Mouse (Mus musculus): Measurements from ENCODE around the gene Slc25a29. TPM values are rescaled to one million over a fixed set of nuclear protein-coding genes. Genes with fewer than 3 reads are reported as not detected.

Gene Slc25a29
- total RNA-seq, 2 experiments from 2014 or later: 8.7 to 9.6 TPM

DNA sequence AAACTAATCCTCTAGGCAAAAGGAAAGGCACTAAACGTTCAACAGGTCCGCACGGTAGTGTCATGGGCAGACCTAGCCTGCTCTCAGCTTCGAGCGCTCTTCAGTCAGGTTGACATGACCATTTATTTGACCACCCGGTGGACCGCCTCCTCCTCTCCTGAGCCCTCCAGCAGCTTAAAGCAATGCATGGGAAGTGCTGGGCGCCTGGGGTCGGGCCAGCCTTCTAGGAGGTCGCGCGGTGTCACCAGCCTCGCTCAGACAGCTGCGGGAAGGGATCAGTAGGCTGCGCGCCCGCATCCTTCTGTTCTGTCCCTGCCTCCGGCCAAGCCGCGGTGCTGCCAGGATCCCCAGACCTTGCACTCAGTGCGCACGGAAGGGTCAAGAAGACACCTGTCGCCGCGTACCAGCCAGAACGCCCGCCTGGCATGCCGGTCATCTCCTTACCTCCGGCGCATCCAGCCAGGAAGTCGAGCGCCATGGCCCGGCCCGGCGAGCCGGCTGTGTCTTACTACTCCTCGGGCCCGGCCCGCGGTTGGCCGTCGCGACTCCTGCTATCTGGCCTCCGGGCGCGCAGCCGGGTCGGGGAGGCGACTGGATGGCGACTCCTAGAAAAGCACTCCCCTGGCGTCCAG lies 359 bp downstream of the Slc25a29 start:
- no peak for DNase-seq (ENCODE audit: low spot score in 2 of 2)

- DNase-seq (ENCODE audit: low spot score in 2 of 2): no peak
Measured at GRCm38 (mm10) chr12:108834786-108835185, 897 bp downstream of the Slc25a29 start.

DNA sequence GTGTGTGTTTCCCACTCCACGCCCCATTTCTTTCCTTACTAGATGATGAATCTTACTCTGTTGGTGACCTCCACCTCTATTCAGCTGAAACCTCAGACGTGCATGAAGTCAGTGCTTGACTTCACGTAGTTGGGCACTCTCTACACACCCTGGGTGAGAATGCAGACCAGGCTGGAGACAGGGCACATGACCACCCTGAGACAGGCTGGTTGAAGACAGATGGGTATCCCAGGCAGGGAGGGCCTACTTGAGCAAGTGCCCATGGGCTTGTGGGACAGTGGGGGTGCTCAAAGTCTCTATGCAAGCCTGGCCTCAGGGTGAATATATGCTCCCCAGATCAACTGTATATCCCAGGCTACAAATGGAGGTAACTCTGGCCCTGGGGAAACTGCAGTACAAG lies 1.3 kb downstream of the Slc25a29 start:
- no peak for DNase-seq (ENCODE audit: low spot score in 2 of 2)

- DNase-seq (ENCODE audit: low spot score in 2 of 2): no peak
Measured at GRCm38 (mm10) chr12:108833408-108833807, 2.3 kb downstream of the Slc25a29 start.

GRCm38 (mm10) chr12:108832851-108833250 lies 2.8 kb downstream of the Slc25a29 start:
- no peak for DNase-seq (ENCODE audit: low spot score in 2 of 2)

GRCm38 (mm10) chr12:108831966-108832643 lies 3.6 kb downstream of the Slc25a29 start:
- DNase-seq (ENCODE audit: low spot score in 2 of 2): peak; percentile 68 to 77

DNA sequence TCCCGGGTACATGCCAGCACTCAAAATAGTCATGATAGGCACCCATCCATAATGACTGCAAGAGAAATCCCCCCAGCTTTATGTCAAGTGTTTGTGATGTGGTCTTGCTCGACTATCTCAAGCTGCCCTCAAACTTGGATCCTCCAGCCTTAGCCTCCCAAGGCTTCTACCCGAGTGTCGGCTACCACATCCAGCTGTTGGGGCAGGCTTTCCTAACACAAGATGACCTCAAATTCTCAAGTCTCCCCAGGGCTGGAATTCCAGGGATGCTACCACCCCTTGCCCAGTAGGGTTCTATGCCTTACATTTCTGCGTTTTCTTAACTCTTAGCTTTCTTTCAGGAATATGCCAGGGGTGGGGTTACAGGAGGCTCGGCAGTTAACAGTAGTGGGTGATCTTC lies 5.3 kb downstream of the Slc25a29 start:
- DNase-seq (ENCODE audit: low spot score in 2 of 2): no peak

GRCm38 (mm10) chr12:108829636-108830035 lies 6.0 kb downstream of the Slc25a29 start:
- DNase-seq (ENCODE audit: low spot score in 2 of 2): no peak

- no peak for DNase-seq (ENCODE audit: low spot score in 2 of 2)
Measured at GRCm38 (mm10) chr12:108827641-108828040, 8.0 kb downstream of the Slc25a29 start.

GRCm38 (mm10) chr12:108826958-108827535 lies 8.6 kb downstream of the Slc25a29 start:
- DNase-seq (ENCODE audit: low spot score in 2 of 2): no peak

GRCm38 (mm10) chr12:108826282-108826957 lies 9.3 kb downstream of the Slc25a29 start:
- DNase-seq (ENCODE audit: low spot score in 2 of 2): no peak

DNA sequence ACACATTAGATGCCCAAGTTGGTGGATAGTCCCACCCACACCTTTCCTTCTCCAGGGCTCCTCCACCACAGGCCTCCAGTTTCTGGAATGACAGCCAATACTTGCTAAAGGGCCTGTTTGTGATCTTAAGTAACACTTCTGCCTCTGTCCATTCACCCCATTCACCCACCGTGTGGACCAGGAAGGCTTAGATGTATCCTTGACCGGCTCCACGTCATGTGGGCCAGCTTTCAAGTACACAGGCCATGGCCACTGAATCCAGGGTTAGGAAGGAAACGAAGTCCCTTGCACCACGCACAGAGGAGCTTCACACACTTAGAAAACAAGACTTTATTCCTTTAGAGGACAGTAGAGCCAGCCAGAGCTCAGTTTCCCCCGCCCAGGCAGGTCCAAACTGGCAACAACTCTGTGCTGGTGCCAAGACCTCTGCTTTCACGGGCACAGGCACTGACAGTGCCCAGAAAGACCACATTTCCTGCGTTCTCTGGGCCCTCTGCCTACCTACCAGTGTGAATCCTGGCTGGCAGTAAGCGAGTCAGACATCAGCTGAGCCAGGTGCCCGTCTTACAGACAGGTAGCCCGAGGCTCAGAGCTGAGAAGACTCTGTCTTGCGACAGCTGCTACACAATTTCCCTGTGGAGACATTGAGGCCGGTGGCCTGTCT lies 10.0 kb downstream of the Slc25a29 start:
- DNase-seq (ENCODE audit: low spot score in 2 of 2): no peak

GRCm38 (mm10) chr12:108824225-108824874 lies 11.3 kb downstream of the Slc25a29 start:
- DNase-seq (ENCODE audit: low spot score in 2 of 2): no peak

DNA sequence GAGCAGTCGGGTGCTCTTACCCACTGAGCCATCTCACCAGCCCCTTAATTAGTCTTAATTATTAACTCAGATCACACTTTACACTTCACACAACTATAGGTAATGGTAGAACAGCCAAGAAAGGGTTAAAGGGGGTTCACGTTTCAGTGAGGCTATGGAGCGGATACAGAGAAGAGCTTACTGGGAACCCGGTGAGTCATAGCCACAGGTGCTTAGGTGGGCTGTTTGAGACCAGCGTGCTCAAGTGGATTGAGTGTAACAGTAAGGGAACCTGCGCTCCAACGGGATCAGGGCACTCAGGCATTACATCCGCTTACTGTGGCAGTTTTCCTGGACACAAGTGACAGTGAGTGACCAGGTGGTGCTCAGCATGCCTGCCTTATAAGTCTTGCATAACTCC lies 12.6 kb downstream of the Slc25a29 start:
- DNase-seq (ENCODE audit: low spot score in 2 of 2): no peak

GRCm38 (mm10) chr12:108820461-108820860 lies 15.2 kb downstream of the Slc25a29 start:
- no peak for DNase-seq (ENCODE audit: low spot score in 2 of 2)

DNA sequence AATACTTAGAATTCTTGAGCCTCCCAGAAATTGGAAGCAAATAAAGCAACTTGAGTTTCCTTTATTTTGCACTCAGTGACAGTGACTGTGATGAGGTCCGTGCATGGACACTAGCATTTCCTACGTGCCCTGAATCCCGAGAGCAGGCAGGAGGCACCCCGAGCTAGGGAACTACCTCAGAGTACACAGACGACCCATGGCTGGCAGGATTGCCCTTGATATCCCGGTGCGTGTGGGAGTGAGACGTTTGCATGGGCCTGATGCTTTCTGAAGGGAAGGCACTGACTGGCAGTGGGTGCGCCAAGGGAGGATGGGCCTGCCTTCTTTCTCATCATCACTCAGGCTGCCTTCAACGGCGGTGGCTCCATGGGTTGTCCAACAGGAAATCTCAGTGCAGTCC lies 19.1 kb downstream of the Slc25a29 start:
- DNase-seq (ENCODE audit: low spot score in 2 of 2): no peak

- no peak for DNase-seq (ENCODE audit: low spot score in 2 of 2)
Measured at GRCm38 (mm10) chr12:108814470-108814869, 21.2 kb downstream of the Slc25a29 start.

- DNase-seq (ENCODE audit: low spot score in 2 of 2): no peak
Measured at GRCm38 (mm10) chr12:108812463-108812862, 23.2 kb downstream of the Slc25a29 start.

DNA sequence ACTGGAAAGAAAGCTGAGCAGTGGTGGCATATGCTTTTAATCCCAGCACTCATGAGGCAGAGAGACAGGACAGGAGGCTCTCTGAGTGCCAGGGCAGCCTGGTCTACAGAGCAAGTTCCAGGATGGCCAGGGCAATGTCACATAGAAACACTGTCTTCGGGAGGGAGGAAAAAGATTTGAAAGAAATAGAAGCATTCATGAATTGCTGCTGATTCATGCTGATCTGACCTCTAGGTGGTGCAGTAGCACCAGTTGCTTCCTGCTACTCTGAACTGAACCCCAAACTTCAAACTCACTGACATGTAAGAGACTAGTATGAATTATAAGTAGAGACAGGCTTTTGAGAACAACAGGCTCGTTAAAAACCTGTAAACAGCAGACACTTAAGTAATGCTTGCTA lies 24.6 kb downstream of the Slc25a29 start:
- DNase-seq (ENCODE audit: low spot score in 2 of 2): no peak

- no peak for DNase-seq (ENCODE audit: low spot score in 2 of 2)
Measured at GRCm38 (mm10) chr12:108810309-108810708, 25.4 kb downstream of the Slc25a29 start.

GRCm38 (mm10) chr12:108809771-108810170 lies 25.9 kb downstream of the Slc25a29 start:
- DNase-seq (ENCODE audit: low spot score in 2 of 2): no peak

Data from adrenal gland, postnatal 4 days (tissue).